Mouse (Mus musculus) kidney, postnatal 0 days (tissue): ENCODE data around the gene Pex19. TPM values are rescaled to one million over a fixed set of nuclear protein-coding genes. Genes with fewer than 3 reads are reported as not detected.

ENCODE experiments used
- ATAC-seq: fragments of 200-750 bp; cut with Nextera tagmentation; replicated peaks from 2 replicates; pipeline ENCODE4 v1.8.0; 2017; ENCODE audit warnings: low read depth, moderate number of reproducible peaks, moderate TSS enrichment, moderate library complexity; ENCODE audit not compliant: low FRiP score
- DNase-seq: peaks from one replicate; pipeline ENCODE4 v3.0.0-alpha.2; 2016; ENCODE audit warnings: low spot score
- H3K27ac ChIP-seq: fragments of 300-500 bp; sonication (generic); 2 replicates; pipeline ENCODE4 v1.5.1; 2014; ENCODE audit warnings: mild to moderate bottlenecking
- H3K27me3 ChIP-seq: fragments of 300-500 bp; sonication (generic); 2 replicates; pipeline ENCODE4 v1.6.1; 2014; ENCODE audit warnings: low read length, mixed read lengths; ENCODE audit not compliant: insufficient read depth
- H3K36me3 ChIP-seq: fragments of 300-500 bp; sonication (generic); 2 replicates; pipeline ENCODE4 v1.6.1; 2014; ENCODE audit warnings: low read length, mixed read lengths; ENCODE audit not compliant: insufficient read depth
- H3K4me1 ChIP-seq: fragments of 300-500 bp; sonication (generic); replicated peaks from 2 replicates; pipeline ENCODE4 v1.6.1; 2014; ENCODE audit warnings: antibody characterized with exemption, low read length, mixed read lengths; ENCODE audit not compliant: insufficient read depth
- H3K4me2 ChIP-seq: fragments of 300-500 bp; sonication (generic); 2 replicates; pipeline ENCODE4 v1.6.1; 2014; ENCODE audit warnings: mild to moderate bottlenecking, low read length, moderate library complexity, mixed read lengths
- H3K4me3 ChIP-seq: fragments of 300-500 bp; sonication (generic); replicated peaks from 2 replicates; pipeline ENCODE4 v1.5.1; 2014; ENCODE audit warnings: low read depth, low read length
- H3K9ac ChIP-seq: fragments of 300-500 bp; sonication (generic); 2 replicates; pipeline ENCODE4 v1.6.1; 2014; ENCODE audit warnings: low read depth, low read length
- H3K9me3 ChIP-seq: fragments of 300-500 bp; sonication (generic); replicated peaks from 2 replicates; pipeline ENCODE4 v1.6.1; 2016; ENCODE audit warnings: low read length, inconsistent platforms, mixed read lengths
- CTCF ChIP-seq: IDR thresholded peaks from 2 replicates; pipeline ENCODE4 v1.5.1; 2016; ENCODE audit warnings: antibody characterized with exemption, low read depth, mild to moderate bottlenecking, moderate library complexity
- WGBS: fragments of 180-500 bp; shearing (Covaris S2); extraction: QIAGEN DNeasy Blood & Tissue Kit; methylation state at CpG from one replicate; pipeline ENCODE4 v1.1.7; 2014; 5-methylcytosine and 5-hydroxymethylcytosine counted together
- polyA plus RNA-seq: library from polyadenylated mRNA; unstranded; fragments of >200 nt; fragmentation: Nextera tagmentation; extraction: Ambion mirVana; gene quantifications from 2 replicates; pipeline ENCODE4 v1.2.1, GENCODE M21; 2015

The Pex19 gene
- polyA plus RNA-seq, 1 experiment from 2014 or later = 133 TPM

DNA sequence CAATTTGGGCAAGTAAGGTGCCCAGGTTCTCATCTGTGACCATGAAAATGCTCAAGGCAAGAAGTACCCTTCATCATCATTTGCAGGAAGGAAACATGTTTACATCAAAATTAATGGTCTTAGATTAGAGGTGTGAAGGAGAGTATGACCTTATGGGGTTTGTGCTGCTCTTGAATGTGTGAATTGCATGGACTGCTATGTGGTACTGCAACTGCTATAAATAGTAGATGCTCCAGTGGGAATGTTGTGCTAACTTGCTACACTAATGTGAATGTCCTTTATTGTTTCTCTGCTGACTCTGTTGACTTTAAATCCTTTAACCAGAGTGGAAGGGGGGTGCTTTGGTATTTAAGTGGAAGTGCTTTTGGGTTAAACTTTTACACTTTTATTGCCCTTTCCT, 32.3 kb upstream of the Pex19 start:
- Histone ChIP-seq H3K27ac (peak overlapping the region; percentile 38; the same call in 1 of the 2 replicates), H3K36me3 (peaks cover 68% of the 10 kb centered on the region), H3K4me3 (no peak overlapping the region), H3K4me2 (no peak overlapping the region), H3K4me1 (no peaks in the 10 kb centered on the region), H3K9ac (no peak overlapping the region), H3K9me3 (no peaks in the 10 kb centered on the region), H3K27me3 (no peaks in the 10 kb centered on the region)
- TF ChIP-seq CTCF = no peak
- ATAC-seq = no peak
- peak; percentile 6 for DNase-seq

DNA sequence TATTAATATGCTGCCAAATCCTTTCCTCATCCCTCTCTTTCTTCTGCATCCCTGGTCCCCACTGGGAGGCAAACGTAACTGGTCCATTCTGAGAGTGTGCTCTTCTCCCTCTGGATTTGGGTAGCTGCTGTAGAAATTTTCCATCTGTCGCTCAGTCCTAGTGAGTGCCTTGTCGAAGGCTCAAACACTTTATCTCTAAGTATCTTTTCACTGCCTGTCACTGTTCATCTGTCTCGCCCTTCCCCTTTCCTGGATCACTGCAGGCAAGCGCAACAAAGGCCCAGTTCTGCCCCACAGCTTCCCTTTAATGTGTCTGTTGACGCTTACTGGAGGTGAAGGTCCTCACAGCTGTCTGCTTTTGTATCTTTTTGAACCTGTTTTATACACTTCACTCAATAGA, 31.4 kb upstream of the Pex19 start:
- Histone ChIP-seq H3K9me3 (no peaks in the 10 kb centered on the region), H3K27ac (0 out of 2 replicates have a peak overlapping the region, but pooled peaks have one; percentile 4), H3K36me3 (peaks cover 69% of the 10 kb centered on the region), H3K27me3 (no peaks in the 10 kb centered on the region), H3K9ac (no peak overlapping the region), H3K4me3 (no peak overlapping the region), H3K4me1 (no peaks in the 10 kb centered on the region), H3K4me2 (no peak overlapping the region)
- DNase-seq (no peak), ATAC-seq (no peak)
- no peak for TF ChIP-seq CTCF
- 76% methylated on average over 6 of the region's 6 CpGs for WGBS

DNA sequence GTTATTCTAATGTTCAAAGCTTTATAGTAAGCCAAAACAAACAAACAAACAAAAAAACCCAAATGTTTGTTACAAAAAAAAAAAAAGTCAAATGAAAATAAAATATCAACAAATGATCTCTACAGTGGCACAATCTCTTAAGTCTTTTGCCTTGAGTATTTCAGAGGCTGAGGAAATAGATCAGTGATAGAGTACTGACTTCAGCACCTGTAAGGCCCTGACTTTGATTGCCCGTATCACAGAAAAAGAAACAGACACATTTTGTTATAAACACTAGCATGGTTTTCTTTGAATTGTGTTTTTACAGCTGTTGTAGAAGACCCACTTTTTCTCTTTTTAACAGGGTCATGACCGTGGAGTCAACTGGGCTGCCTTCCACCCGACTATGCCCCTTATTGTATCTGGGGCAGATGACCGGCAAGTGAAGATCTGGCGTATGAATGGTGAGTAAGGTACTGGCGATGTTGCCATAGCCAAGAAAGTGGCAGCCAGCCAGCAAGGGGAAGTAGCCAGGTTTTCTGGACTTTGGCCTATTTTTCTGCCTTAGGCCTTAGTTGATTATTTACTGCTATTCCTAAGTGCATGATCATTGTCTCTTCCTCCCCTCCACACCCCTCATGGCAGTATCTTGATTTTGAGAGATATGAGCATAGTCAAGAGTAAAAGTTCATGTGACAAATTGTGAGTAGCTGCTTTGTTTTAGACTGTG, 27.1 kb upstream of the Pex19 start:
- H3K4me2 ChIP-seq = no peak overlapping the region
- H3K27ac ChIP-seq = no peak overlapping the region
- H3K4me3 ChIP-seq = no peak overlapping the region
- no peaks in the 10 kb centered on the region for H3K27me3 ChIP-seq
- H3K9me3 ChIP-seq = no peaks in the 10 kb centered on the region
- DNase-seq (peak; percentile 22), ATAC-seq (peak; percentile 57)
- TF ChIP-seq CTCF = no peak
- H3K36me3 ChIP-seq = peaks cover 71% of the 10 kb centered on the region; the same call in 1 of the 2 replicates
- WGBS = 70% methylated on average over 6 of the region's 6 CpGs
- no peak overlapping the region for H3K9ac ChIP-seq
- H3K4me1 ChIP-seq = no peaks in the 10 kb centered on the region

DNA sequence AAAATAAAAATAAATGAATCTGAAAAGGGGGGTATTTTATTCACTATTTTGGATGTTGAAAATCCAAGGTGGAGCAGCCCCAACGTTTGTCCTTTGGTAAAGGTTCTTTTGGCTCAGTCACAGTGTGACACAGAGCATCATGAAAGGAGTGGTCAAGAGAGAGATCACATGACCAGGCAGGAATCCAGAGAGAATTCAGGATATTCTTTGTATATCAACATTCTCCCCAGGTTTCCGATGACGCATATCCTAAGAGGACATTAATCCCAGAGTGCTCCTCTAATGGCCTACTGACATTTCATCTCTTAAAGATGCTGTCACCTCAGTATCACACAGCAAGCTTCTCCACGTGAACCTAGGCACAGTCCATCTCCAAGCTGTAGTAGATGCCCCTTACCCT, 22.9 kb upstream of the Pex19 start:
- Histone ChIP-seq H3K4me2 (no peak overlapping the region), H3K9ac (no peak overlapping the region), H3K9me3 (no peaks in the 10 kb centered on the region), H3K27ac (no peak overlapping the region), H3K36me3 (peaks cover 83% of the 10 kb centered on the region), H3K4me3 (no peak overlapping the region), H3K27me3 (no peaks in the 10 kb centered on the region), H3K4me1 (no peaks in the 10 kb centered on the region)
- TF ChIP-seq CTCF = no peak
- no peak for ATAC-seq
- DNase-seq = no peak
- 87% methylated on average over 4 of the region's 4 CpGs for WGBS

DNA sequence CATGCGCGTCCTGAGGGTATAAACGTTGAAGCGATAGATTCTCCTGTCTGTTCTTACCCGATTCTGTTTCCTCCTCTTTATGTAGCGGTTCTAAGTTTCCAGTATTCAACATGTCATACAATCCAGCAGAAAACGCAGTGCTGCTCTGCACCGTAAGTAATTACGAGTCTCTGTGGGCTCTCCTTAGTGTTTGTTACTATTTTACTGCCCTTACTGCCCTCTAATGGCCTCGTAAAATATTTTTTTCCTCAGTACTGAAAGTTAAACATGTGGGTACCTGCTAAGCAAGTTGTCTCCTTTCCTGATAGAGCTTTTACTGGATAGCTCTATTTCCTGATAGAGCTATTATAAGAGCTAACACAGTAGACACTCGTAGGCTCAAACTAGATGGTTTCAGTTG, 21.5 kb upstream of the Pex19 start:
- H3K36me3 ChIP-seq = peaks cover 83% of the 10 kb centered on the region
- no peak overlapping the region for H3K9ac ChIP-seq
- no peaks in the 10 kb centered on the region for H3K4me1 ChIP-seq
- WGBS = 71% methylated on average over 11 of the region's 11 CpGs
- peak; percentile 48; the same call in 1 of the 2 replicates for TF ChIP-seq CTCF
- no peak for ATAC-seq
- no peak overlapping the region for H3K4me2 ChIP-seq
- no peak overlapping the region for H3K4me3 ChIP-seq
- DNase-seq = peak; percentile 35
- H3K9me3 ChIP-seq = no peaks in the 10 kb centered on the region
- H3K27ac ChIP-seq = no peak overlapping the region
- no peaks in the 10 kb centered on the region for H3K27me3 ChIP-seq

DNA sequence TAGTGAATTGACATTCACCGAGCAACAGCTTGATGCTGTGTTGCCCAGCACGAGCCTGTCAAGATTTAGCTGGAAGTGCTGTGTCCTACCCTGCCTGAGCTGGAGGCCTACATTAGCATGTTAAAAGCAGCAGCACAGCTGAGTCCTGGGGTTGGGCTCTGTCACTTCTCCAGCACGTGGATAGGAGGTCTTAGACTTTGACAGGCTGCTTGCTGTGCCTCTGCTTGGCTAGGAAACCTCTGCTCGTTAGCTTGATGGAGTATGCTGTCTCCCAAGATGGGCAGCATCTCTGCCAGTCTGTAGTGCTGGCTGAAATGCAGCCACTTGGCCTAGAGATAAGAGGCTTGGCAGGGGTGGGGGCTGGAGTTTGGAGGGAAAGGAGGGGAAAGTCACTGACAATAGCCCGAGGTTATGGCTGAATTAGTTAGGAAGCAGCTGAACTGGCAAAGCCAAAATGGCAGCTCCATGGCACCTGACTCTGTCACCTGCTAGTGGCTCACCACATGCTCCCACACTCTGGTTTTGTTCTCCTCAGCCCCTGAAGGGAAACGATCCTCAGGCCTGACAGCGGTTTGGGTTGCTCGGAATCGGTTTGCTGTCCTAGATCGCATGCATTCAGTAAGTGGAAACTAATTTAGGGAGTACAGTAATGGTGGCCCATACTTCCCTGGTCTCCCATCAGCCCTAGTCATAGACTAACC, 18.6 kb upstream of the Pex19 start:
- no peak for DNase-seq
- Histone ChIP-seq H3K27ac (no peak overlapping the region), H3K4me2 (no peak overlapping the region), H3K4me3 (no peak overlapping the region), H3K9me3 (no peaks in the 10 kb centered on the region), H3K4me1 (no peaks in the 10 kb centered on the region), H3K36me3 (peaks cover 86% of the 10 kb centered on the region), H3K9ac (no peak overlapping the region), H3K27me3 (no peaks in the 10 kb centered on the region)
- WGBS = 79% methylated on average over 10 of the region's 10 CpGs
- ATAC-seq = no peak
- TF ChIP-seq CTCF = no peak
